Mouse (Mus musculus) hindbrain, embryonic 10.5 days (tissue): ENCODE results near the gene Fam198a. TPM values are rescaled to one million over a fixed set of nuclear protein-coding genes. Genes with fewer than 3 reads are reported as not detected.

Experiments
- polyA plus RNA-seq: library from polyadenylated mRNA; unstranded; fragments of >200 nt; fragmentation: Nextera tagmentation; extraction: Ambion mirVana; gene quantifications from 2 replicates; pipeline ENCODE4 v1.2.1, GENCODE M21; 2016

Gene Fam198a
- polyA plus RNA-seq, 1 experiment from 2014 or later = 0.52 TPM

Other genes starting within 250 kb of the Fam198a start
- 17.8 and 18.2 TPM in 2 replicates for gene Sec22c, start 245.5 kb upstream of the Fam198a start, polyA plus RNA-seq
- 103 and 112 TPM in 2 replicates for gene Ss18l2, start 240.7 kb upstream of the Fam198a start, polyA plus RNA-seq
- gene Nktr, start 231.8 kb upstream of the Fam198a start, polyA plus RNA-seq = 45.9 and 57.6 TPM in 2 replicates
- 5.5 and 8.4 TPM in 2 replicates for gene Zfp651, start 191.7 kb upstream of the Fam198a start, polyA plus RNA-seq
- 0.06 and 0.16 TPM in 2 replicates for gene Klhl40, start 173.4 kb upstream of the Fam198a start, polyA plus RNA-seq
- not detected in 2 replicates for gene Hhatl, start 158.5 kb upstream of the Fam198a start, polyA plus RNA-seq
- gene Ccdc13, start 111.5 kb upstream of the Fam198a start, polyA plus RNA-seq = 2.6 and 2.7 TPM in 2 replicates
- gene Higd1a, start 92.6 kb upstream of the Fam198a start, polyA plus RNA-seq = 201 and 236 TPM in 2 replicates
- gene Ackr2, start 52.6 kb upstream of the Fam198a start, polyA plus RNA-seq = 0.51 and 0.89 TPM in 2 replicates
- not detected in 2 replicates for gene Cyp8b1, start 34.7 kb upstream of the Fam198a start, polyA plus RNA-seq
- gene Pomgnt2, start 46.1 kb downstream of the Fam198a start, polyA plus RNA-seq = 14.7 and 16.3 TPM in 2 replicates
- gene Snrk, start 166.3 kb downstream of the Fam198a start, polyA plus RNA-seq = 30.3 and 32.3 TPM in 2 replicates